Mouse (Mus musculus): ENCODE results near the gene Ppa2. TPM values are rescaled to one million over a fixed set of nuclear protein-coding genes. Genes with fewer than 3 reads are reported as not detected.

Ppa2 gene
- polyA plus RNA-seq, 1 experiment from 2014 or later = 41.9 TPM

DNA sequence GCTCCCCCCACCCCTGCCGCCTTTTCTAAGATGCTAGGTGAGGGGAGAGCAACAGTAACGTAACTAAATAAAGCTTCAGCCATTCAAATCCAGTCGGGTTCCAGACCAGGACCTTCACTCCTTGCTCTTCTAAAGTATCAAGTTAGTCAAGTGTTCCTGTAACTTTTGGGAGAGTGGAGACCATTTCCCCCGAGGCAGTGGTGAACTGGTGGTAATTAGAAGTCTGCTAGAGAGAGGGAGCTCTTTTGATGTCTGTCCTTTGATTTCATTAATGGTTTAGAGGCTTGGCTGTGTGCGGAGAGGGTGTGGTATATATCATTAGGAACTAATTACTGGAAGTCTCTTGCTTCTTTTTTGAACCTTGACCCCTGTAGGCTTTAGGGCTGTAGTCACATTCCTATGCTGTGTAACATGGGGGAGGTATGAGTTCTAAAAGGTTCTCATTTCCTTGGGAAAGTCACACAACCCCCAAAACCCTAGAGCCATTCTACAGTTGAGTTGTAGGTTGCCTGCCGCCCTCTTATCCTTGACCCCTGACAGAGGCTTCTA lies 47.6 kb downstream of the Ppa2 start:
- Histone ChIP-seq H3K36me3 (replicated peaks) (no peaks in the 10 kb centered on the region), H3K27me3 (no peaks in the 10 kb centered on the region), H3K4me3 (replicated peaks) (no peak overlapping the region), H3K9me3 (replicated peaks) (no peaks in the 10 kb centered on the region), H3K9ac (no peak overlapping the region), H3K4me1 (replicated peaks) (no peaks in the 10 kb centered on the region), H3K27ac (replicated peaks) (no peak overlapping the region), H3K4me2 (no peak overlapping the region)
- ATAC-seq (ENCODE audit: insufficient read depth) = no peak
- 67% methylated on average over 6 of the region's 6 CpGs for WGBS (ENCODE audit: insufficient replicate concordance)

DNA sequence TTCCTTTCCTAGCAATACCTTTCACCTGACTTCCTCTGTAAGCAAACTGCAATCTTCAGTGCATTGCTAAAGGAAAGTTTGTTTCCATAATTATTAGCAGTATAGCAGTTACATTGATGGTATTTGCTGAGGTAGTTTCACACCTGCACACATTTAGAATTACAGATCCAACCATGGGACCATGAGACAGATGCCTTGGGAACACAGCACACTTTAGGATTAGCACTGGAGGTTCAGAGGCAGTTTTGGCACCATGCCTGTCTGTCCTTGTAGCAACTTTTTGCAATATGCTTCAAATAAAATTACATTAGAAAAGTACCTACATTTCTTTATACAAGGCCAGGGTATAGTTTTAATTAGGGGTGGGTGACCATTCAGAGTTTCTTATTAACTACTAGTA lies 48.1 kb downstream of the Ppa2 start:
- H3K4me3 ChIP-seq (replicated peaks) = no peak overlapping the region
- H3K36me3 ChIP-seq (replicated peaks) = no peaks in the 10 kb centered on the region
- ATAC-seq (ENCODE audit: insufficient read depth) = no peak
- H3K4me2 ChIP-seq = no peak overlapping the region
- no peaks in the 10 kb centered on the region for H3K9me3 ChIP-seq (replicated peaks)
- H3K4me1 ChIP-seq (replicated peaks) = no peaks in the 10 kb centered on the region
- H3K27ac ChIP-seq (replicated peaks) = no peak overlapping the region
- no peaks in the 10 kb centered on the region for H3K27me3 ChIP-seq
- no peak overlapping the region for H3K9ac ChIP-seq

DNA sequence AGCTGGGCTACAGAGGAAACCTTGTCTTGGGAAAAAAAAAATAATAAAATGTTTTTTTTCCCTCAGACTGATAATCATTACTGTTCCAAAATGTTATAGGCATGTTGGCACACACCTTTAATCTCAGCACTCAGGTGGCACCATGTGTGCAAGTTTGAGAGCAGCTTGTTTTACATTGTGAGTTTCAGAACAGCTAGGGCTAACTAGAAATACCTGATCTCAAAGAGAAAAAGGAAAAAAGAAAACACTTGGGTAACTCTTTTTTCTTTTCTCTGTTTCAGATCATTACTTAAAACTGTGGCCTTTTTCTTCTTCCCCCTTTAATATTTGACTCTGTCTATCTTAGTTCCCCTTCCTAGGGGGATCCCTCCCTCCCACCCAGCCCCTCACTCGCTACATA lies 51.5 kb downstream of the Ppa2 start:
- Histone ChIP-seq H3K27ac (replicated peaks) (no peak overlapping the region), H3K27me3 (no peaks in the 10 kb centered on the region), H3K4me2 (no peak overlapping the region), H3K9me3 (replicated peaks) (no peaks in the 10 kb centered on the region), H3K4me3 (replicated peaks) (no peak overlapping the region), H3K36me3 (replicated peaks) (no peaks in the 10 kb centered on the region), H3K4me1 (replicated peaks) (no peaks in the 10 kb centered on the region), H3K9ac (no peak overlapping the region)
- 64% methylated on average over 1 of the region's 1 CpGs for WGBS (ENCODE audit: insufficient replicate concordance)
- ATAC-seq (ENCODE audit: insufficient read depth) = no peak

DNA sequence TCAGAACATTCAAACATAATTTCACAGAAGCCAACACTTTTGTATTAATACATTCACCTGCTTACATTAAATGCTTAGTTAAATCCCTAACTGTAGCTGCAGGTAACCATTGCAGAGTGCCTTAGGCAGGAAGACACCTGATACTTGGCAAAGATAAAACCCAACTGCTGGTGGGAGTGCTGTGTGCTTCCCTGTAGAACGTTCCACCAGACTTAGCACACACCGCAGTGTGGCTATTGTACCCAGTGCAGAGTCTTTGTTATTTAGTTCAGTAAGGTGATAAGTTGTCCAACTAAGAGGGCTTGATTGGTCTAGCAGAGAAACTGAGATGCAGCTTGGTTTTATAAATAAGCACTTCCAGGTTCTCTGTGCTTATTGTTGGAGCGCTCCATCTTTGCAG lies 54.2 kb downstream of the Ppa2 start:
- 76% methylated on average over 3 of the region's 3 CpGs for WGBS (ENCODE audit: insufficient replicate concordance)
- H3K4me1 ChIP-seq (replicated peaks) = no peaks in the 10 kb centered on the region
- H3K27me3 ChIP-seq = no peaks in the 10 kb centered on the region
- H3K27ac ChIP-seq (replicated peaks) = no peak overlapping the region
- H3K9ac ChIP-seq = no peak overlapping the region
- no peak for ATAC-seq (ENCODE audit: insufficient read depth)
- no peaks in the 10 kb centered on the region for H3K36me3 ChIP-seq (replicated peaks)
- H3K9me3 ChIP-seq (replicated peaks) = no peaks in the 10 kb centered on the region
- no peak overlapping the region for H3K4me3 ChIP-seq (replicated peaks)
- H3K4me2 ChIP-seq = no peak overlapping the region

DNA sequence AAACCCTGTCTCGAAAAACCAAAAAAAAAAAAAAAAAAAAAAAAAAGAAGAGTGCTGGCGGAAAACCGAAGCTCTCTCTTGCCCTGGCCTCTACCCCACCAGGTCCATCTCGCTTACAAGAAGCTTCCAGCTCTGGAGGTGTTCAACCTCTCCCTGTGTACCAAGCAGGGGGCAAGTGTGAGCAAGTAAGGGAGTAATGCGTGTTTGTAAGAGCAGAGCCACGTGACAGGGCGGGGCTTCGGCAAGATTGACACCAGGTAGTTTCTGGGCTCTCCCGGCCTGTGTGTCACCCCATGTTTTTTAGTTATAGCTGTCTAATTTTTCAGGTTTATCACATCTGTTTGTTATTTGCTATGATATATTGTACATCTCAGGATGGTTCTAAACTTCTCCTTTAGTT lies 56.2 kb downstream of the Ppa2 start:
- Histone ChIP-seq H3K27me3 (no peaks in the 10 kb centered on the region), H3K9me3 (replicated peaks) (no peaks in the 10 kb centered on the region), H3K9ac (no peak overlapping the region), H3K4me1 (replicated peaks) (no peaks in the 10 kb centered on the region), H3K4me3 (replicated peaks) (no peak overlapping the region), H3K27ac (replicated peaks) (no peak overlapping the region), H3K4me2 (no peak overlapping the region), H3K36me3 (replicated peaks) (no peaks in the 10 kb centered on the region)
- WGBS (ENCODE audit: insufficient replicate concordance) = 73% methylated on average over 9 of the region's 9 CpGs
- no peak for ATAC-seq (ENCODE audit: insufficient read depth)

DNA sequence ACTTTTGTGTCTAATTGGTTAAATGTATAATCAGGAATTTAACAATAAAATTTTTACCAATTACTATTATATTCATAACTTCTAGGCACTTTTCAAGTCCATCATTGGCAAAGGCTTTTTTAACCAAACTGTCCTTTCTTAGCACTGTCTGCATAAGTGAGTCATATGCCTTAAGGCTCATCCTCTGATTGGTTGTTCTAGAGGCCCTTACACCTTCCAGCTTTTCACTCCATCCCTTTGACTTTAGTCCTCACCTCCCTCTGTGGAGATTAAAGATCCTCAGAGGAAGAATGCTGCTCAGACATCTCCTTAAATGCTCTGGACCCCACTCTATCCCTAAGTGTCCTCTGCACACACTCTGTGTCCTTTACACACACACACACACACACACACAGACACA lies 68.3 kb downstream of the Ppa2 start:
- H3K27me3 ChIP-seq = no peaks in the 10 kb centered on the region
- no peaks in the 10 kb centered on the region for H3K4me1 ChIP-seq (replicated peaks)
- H3K9me3 ChIP-seq (replicated peaks) = no peaks in the 10 kb centered on the region
- H3K9ac ChIP-seq = no peak overlapping the region
- H3K36me3 ChIP-seq (replicated peaks) = 0 out of 2 replicates have a peak, but pooled peaks cover 2% of the 10 kb centered on the region
- H3K27ac ChIP-seq (replicated peaks) = no peak overlapping the region
- no peak overlapping the region for H3K4me3 ChIP-seq (replicated peaks)
- H3K4me2 ChIP-seq = no peak overlapping the region
- ATAC-seq (ENCODE audit: insufficient read depth) = no peak

DNA sequence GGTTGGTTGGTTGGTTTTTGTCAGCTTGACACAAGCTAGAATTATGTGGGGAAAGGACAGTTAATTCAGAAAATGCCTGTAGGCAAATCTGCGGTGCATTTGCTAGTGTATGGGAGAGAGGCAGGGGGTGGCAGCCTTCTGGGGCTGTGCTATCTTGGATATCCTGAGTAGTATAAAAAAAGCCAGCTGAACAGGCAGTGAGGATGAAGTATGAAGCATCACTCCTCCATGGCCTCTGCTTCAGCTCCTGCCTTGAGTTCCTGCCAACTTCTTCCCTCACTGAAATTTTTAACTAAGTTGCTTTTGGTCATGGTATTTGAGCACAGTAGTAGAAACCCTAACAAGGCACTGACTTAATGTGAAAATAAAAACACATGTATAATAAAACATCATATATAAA lies 70.1 kb downstream of the Ppa2 start:
- ATAC-seq (ENCODE audit: insufficient read depth) = no peak
- 0 out of 2 replicates have a peak, but pooled peaks cover 2% of the 10 kb centered on the region for H3K36me3 ChIP-seq (replicated peaks)
- H3K4me3 ChIP-seq (replicated peaks) = no peak overlapping the region
- no peaks in the 10 kb centered on the region for H3K9me3 ChIP-seq (replicated peaks)
- WGBS (ENCODE audit: insufficient replicate concordance) = 84% methylated on average over 1 of the region's 1 CpGs
- H3K4me1 ChIP-seq (replicated peaks) = no peaks in the 10 kb centered on the region
- no peaks in the 10 kb centered on the region for H3K27me3 ChIP-seq
- H3K27ac ChIP-seq (replicated peaks) = no peak overlapping the region
- no peak overlapping the region for H3K4me2 ChIP-seq
- no peak overlapping the region for H3K9ac ChIP-seq

DNA sequence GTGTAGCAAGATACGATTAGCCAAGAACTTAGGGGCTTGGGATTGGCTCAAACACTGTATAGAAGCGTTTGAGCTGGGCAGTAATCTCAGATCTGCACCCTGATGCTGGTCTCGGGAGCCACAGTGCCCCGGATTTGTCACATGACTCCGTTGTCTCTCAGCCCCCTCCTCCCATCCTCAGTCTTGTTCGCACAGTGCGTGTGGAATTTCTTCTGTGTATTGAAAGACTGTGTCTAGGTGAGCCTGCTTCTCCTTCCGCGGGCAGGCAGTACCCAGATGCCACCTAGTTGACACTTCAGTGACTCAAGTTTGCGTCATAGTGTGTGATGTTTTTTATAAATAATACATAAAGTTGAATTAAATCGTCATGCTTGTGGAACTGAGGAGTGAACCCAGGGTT lies 71.6 kb downstream of the Ppa2 start:
- Histone ChIP-seq H3K9me3 (replicated peaks) (no peaks in the 10 kb centered on the region), H3K4me2 (no peak overlapping the region), H3K9ac (no peak overlapping the region), H3K36me3 (replicated peaks) (0 out of 2 replicates have a peak, but pooled peaks cover 2% of the 10 kb centered on the region), H3K4me1 (replicated peaks) (no peaks in the 10 kb centered on the region), H3K27me3 (no peaks in the 10 kb centered on the region), H3K27ac (replicated peaks) (no peak overlapping the region), H3K4me3 (replicated peaks) (no peak overlapping the region)
- WGBS (ENCODE audit: insufficient replicate concordance) = 74% methylated on average over 11 of the region's 11 CpGs
- ATAC-seq (ENCODE audit: insufficient read depth) = no peak

DNA sequence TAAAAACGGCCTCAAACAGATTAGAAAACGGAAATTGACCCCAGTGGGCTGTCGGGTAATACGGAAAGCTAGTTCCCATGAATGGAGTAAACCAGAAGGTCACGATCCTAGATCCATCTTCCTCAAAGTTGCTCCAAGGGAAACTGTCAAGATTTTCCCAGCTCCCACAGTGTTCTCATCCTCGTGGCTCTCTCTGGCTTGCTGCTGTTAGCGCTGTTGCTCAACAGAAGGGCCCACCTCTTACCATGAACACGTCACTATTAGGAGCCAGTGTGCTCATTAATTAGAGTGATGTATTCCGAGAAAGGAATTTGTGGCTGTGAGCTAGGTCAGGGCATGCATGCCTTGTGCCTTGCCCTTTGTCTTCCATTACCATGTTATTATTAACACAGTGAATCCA lies 72.2 kb downstream of the Ppa2 start:
- ATAC-seq (ENCODE audit: insufficient read depth) = no peak
- Histone ChIP-seq H3K4me2 (no peak overlapping the region), H3K9ac (no peak overlapping the region), H3K36me3 (replicated peaks) (0 out of 2 replicates have a peak, but pooled peaks cover 2% of the 10 kb centered on the region), H3K4me3 (replicated peaks) (no peak overlapping the region), H3K9me3 (replicated peaks) (no peaks in the 10 kb centered on the region), H3K27me3 (no peaks in the 10 kb centered on the region), H3K27ac (replicated peaks) (no peak overlapping the region), H3K4me1 (replicated peaks) (no peaks in the 10 kb centered on the region)
- WGBS (ENCODE audit: insufficient replicate concordance) = 69% methylated on average over 9 of the region's 9 CpGs

DNA sequence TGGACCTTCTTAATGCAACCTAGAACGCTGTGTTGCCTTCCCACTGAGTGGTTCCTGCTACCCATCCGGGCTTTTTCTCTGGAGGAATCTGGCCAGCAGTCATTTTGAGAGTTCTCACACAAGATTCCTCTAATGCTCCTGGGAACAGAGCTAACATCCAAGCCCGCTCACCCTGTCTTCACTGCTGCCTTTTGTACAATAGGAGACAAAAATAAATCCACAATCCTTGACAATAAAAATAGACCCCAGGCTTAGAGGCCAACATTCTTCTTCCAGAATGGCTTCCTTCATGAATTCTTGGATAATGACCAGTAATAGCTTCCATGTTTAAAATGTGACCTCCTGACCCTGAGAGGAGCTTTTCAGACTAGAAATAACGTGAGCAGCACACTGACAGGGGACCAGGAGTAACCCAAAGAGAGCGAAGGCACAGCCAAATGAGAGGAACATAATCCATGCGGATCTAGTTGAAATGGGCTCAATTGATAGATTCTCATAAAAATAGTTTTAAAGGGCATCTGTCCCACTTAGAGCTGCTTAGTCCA lies 74.3 kb downstream of the Ppa2 start:
- H3K27ac ChIP-seq (replicated peaks) = no peak overlapping the region
- WGBS (ENCODE audit: insufficient replicate concordance) = 65% methylated on average over 6 of the region's 6 CpGs
- ATAC-seq (ENCODE audit: insufficient read depth) = no peak
- H3K9me3 ChIP-seq (replicated peaks) = no peaks in the 10 kb centered on the region
- no peak overlapping the region for H3K4me3 ChIP-seq (replicated peaks)
- H3K9ac ChIP-seq = no peak overlapping the region
- no peaks in the 10 kb centered on the region for H3K27me3 ChIP-seq
- no peaks in the 10 kb centered on the region for H3K36me3 ChIP-seq (replicated peaks)
- H3K4me2 ChIP-seq = no peak overlapping the region
- no peaks in the 10 kb centered on the region for H3K4me1 ChIP-seq (replicated peaks)

DNA sequence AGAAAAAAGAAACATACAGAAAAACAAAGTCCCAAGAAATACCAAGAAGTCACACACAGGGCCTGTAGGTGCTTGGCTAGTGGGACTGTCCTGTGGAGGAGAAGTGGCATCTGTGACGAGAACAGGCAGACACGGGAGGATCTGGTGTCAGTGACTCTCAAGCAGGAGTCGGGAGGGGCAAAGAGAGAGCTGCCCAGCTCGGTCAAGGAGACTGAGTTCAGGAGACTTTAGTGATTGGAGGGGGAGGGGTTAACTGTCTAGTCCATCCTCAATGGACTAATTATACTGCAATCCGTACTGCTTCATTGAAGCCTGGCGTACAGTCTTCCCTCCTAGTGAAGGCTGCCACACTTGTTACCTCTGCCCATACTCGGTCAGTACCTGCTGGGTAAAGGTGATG lies 77.4 kb downstream of the Ppa2 start:
- Histone ChIP-seq H3K4me1 (replicated peaks) (no peaks in the 10 kb centered on the region), H3K9ac (no peak overlapping the region), H3K4me3 (replicated peaks) (no peak overlapping the region), H3K27ac (replicated peaks) (no peak overlapping the region), H3K36me3 (replicated peaks) (no peaks in the 10 kb centered on the region), H3K9me3 (replicated peaks) (no peaks in the 10 kb centered on the region), H3K4me2 (no peak overlapping the region), H3K27me3 (no peaks in the 10 kb centered on the region)
- ATAC-seq (ENCODE audit: insufficient read depth) = no peak
- 76% methylated on average over 7 of the region's 7 CpGs for WGBS (ENCODE audit: insufficient replicate concordance)

DNA sequence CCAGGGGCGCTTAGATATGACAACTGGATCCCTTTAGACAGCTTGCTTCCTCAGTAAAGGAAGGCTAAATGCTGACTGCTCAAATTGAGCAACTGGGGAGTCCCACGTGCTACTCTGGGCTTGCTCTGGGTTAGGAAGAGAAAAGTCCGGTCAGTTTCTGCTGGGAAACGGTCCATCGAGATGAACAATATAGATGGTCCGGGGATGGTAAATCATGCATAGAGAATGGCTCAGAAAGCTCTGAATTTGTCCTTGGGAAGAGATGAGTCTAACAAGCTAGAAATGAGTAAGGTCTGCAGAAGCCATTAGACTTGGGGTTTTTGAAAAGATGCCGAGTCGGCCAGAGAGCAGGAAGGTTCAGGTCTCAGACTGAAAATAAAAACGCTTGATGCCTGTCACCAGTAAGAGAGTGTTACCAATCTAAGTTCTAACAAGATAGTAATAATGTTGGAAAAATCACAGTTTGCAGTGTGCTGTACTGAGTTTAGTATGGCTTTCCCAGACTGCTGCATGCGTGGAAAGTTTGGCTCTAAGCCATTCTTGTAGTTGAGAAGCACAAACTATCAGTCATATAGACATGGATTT lies 80.0 kb downstream of the Ppa2 start:
- no peaks in the 10 kb centered on the region for H3K27me3 ChIP-seq
- H3K4me3 ChIP-seq (replicated peaks) = no peak overlapping the region
- H3K4me2 ChIP-seq = no peak overlapping the region
- no peak for ATAC-seq (ENCODE audit: insufficient read depth)
- no peaks in the 10 kb centered on the region for H3K9me3 ChIP-seq (replicated peaks)
- H3K36me3 ChIP-seq (replicated peaks) = no peaks in the 10 kb centered on the region
- WGBS (ENCODE audit: insufficient replicate concordance) = 74% methylated on average over 10 of the region's 10 CpGs
- H3K27ac ChIP-seq (replicated peaks) = no peak overlapping the region
- no peaks in the 10 kb centered on the region for H3K4me1 ChIP-seq (replicated peaks)
- H3K9ac ChIP-seq = no peak overlapping the region
